Mouse (Mus musculus) liver, embryonic 14.5 days (tissue): ENCODE data around the gene Ogn.

Source experiments
- CTCF ChIP-seq: IDR thresholded peaks from 2 replicates; pipeline ENCODE4 v1.5.1; 2016; ENCODE audit warnings: antibody characterized with exemption, low read depth, control low read depth
- EP300 ChIP-seq: IDR thresholded peaks from 2 replicates; pipeline ENCODE4 v1.6.1; 2016; ENCODE audit warnings: antibody characterized with exemption, low read depth

DNA sequence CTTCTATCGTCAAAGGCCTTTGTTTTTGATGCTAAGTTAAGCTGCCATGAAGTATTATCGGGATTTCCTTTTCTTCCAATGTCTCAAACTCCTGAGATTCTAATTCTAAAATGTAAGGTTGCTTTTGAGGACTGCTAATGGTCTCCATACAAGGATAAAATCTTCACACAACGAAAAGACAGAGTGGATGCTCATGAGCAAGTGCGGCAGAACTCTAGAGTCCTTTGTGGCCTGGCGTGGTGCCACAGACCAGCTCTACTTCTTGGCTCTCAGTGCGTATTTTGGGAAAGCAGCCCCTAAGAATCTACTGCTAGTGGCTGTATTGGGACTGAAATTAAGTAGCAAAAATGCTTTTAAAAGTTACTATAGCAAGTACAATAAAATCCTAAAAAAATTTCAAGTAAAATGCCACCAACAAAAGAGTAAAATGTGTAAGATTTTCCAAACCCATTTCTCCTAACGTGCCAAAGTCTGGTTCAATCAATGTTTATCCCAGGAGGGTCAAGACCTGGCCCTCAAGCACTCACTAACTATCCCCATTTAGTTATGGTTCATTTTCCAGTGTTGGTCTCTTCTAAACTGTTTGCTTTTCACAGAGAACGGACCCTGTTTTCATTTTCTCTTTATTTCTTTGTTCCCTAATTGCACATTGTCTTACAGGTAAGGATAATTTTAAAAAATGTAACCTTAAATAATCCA is 23.4 kb upstream of the Ogn start:
- no peak for TF ChIP-seq CTCF
- no peak for TF ChIP-seq EP300
